Mouse (Mus musculus) cerebellum, adult 9-10 months (tissue): Measurements from ENCODE around the gene Cpvl.

Source experiments
- DNase-seq: peaks from one replicate; pipeline ENCODE4 v3.0.0; 2022

Cpvl gene

DNA sequence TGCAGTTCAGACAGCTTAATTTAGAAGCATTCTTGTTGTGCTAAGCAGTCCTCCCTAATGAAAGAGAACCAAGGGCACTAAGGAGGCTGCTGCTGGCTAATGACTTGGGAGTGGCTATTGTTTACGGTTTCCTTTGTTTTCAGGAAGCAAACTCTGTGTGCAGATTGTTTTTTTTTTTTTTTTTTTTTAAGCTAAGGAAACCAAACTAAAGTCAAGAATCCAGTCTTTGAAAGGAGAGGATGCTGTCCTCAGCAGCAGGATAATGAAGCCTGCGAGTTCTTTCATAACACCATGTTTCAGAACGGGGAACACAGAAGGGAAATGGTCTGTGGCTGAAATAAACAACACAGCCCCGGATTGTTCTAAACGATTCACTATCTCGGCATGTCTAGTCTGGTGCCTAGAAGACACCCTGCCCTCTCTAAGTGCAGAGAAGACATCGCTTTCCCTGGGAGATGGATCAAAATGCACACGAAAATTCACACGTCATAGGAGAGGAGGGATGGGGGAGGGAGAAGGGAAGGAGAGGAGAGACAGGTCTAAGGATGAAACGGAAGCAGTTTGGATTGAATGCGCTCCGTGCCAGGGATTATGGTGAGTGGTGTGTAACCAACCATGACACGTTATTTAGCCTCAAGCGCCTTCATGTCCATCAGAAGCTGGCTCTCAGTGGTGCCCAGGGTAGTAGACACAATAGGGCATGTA, 97.8 kb downstream of the Cpvl start:
- DNase-seq, result peak; percentile 18

DNA sequence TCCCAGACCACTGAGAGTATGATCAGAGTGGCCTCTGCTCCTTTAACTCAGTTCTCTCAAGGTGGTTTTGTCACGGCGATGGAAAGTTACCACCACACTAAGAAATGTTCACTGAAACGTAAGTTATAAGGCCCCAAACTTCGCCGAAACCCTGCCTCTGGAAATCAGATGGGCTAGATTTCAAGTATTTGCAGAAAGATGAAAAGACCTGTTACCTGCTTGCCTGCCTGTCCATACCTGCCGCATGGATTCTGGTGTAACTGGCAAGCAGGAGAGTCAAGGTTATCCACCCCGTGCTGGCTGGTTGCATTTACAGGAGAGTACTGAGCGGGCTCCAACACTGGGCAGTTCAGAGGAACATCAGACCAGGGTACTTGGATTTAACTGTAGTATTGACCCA, 98.9 kb downstream of the Cpvl start:
- no peak for DNase-seq

DNA sequence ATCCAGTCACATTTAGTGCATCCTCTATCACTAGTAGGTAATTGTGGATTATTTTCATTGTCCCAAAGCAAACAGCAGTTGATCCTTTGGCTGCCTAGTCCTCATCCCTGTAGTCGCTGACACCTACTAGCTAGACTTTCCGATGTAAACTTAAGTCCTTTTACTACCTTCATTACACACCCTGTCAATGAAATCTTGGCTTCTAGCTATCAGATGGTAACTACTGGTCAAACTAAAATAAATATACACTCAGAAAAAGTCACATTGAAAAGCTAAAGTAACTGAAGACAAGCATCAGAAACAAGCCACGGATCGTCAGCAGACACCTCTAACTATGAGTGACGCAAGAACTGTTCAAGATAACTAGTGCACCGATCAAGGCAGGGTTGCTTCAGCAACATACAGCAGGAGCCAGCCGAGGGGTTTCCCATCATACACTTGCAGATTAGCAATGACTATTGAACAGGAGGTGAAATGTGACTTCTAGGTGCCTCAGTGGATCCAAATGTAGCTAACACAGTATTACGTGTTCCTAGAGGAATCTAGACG, 103.5 kb downstream of the Cpvl start:
- no peak for DNase-seq

DNA sequence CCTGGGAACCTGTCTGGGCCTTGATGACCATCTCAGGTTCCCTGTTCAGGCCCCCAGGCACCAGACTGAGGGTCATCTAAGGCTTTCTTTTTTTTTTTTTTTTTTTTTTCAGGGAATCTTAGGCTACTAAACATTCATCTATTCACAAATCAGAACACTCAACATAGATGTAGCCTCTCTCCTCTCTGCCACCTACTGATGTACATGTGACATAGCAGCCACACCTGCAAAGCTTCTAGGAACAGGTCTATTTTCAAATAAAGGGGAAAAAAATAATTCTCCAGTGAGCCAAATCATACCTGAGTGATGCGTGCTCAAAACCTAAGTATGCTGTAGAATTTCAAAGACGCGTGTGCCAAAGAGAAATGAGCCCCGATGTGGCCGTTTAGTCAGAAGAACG, 106.6 kb downstream of the Cpvl start:
- no peak for DNase-seq

DNA sequence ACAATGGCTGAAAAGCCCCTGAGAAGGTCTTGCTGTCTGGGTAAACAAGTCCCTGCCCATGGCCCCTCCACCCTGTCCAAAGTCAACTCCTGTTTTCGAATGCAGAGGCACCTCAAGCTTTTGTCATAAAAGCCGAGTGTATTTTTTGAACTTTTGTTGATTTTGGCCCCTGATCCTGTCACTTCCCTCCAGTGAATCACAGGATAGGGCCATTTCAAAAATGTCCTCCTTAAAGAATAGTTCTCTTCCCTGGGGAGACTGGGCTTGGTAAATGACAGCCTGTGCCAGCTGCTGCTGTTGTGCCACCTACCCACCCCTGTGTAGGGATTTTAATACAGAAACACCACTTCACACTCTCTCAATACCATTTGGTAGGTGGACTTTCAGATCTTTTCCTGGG, 115.5 kb downstream of the Cpvl start:
- no peak for DNase-seq

DNA sequence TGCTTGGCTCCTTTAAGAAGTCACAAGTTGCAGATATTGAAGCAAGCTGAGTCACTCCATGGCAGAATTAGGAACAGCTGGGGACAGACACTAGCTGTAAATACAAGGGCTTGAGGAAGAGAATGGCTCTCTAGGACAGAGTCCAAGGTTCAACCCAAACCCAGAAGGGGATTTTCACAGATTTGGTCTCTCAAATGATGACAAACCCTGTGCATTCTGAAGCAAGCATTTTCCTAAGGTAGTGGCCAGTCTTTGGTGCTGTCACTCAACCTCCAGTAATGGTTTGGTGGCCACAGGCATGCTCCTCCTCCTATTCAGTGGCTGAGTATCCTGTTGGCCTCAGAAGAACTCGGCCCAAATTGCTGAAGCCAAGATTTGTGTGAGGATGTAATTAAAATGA, 119.4 kb downstream of the Cpvl start:
- no peak for DNase-seq

DNA sequence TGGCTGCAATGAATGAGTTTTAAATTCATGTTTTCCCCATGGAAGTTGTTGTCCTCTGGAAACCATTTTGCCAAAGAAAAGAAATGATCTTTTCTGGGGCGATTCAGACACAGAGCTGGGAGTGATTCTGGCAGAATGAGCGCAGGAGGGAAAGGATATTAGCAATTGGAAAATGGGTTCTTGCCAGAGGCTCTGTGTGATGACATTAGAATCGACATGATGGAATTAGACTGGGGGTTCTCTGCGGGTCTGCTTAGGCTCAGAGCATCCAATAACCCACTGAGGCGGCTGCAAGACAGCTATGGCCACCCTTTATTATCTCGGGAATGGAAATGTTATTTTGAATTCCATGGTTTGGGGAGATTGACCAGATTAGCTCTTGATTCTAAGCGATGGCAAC, 120.6 kb downstream of the Cpvl start:
- no peak for DNase-seq

DNA sequence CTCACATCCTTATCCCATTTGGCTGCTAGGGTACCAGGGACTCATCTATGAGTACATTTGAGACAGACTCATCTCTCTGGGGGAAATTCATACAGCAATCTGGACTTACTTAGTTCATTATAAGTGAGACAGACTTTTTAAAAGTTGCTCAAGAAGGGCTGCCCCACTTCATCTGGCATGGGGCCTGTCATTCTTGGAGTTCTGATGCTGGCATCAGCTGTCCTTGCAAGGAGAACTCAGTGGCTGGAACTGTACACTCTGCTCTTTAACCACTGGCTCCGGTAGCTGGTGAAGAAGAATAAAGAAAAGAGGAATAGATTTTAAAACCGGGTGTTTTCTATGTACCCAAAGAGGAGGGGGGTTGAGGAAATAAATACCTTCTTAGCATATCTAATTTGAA, 121.7 kb downstream of the Cpvl start:
- no peak for DNase-seq

DNA sequence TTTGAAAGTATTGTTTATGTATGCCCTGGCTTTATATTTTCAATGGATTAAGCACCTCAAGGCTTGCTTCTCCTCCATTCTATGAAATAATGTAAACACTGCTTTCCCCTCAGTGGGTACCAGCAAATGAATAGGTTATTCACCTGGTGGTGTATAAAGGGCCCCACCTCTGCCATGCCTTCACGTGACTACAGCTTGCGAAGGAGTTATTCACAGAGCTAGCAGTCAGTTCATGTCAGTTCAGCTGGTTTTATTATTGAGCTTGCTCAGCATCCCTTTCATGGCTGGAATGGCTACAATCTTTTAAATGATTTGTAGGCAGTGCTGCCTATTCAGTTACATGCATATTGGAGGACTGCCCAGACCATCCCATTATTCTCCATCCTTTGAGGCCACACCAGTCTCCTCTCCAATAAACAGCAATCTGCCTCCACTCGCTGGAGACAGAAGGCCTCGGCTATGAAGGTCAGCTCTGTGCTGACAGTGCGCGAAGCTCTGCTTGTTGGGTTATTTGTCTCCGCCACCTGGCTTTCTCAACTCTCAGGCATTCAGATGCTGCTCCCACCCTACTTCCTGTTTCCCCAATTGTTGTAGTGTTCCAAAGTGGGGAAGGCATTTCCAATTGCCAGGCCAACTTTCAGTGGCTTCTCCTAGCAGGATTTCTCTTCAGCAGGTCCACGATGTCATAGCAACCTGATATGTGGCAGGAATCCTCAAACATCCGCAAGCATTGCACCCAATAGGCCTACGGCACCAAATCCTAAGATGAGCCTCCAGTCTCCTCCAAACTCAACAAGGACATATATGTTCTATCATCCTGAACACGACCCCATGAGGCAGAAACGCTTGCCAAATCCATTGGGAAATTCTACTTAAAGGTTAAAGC, 123.3 kb downstream of the Cpvl start:
- DNase-seq, result no peak

DNA sequence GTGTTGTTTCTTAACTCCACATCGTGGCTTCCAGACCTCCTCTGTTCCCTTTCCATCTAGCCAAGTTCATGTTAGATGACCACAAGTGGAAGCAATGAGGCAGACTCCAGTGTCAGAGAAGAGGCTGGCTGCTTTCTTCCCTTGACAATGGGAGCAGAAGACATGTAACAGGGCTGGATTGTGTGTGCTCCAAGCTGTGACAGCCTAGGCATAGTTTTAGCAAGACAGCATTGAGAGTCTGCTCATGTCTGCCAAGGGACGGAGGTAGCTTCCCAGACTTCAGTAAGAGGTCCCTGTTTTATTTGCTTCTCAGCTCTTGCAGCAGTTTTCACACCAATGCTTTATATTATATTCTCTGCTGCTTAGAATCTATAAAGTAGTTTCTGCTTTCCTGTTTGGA, 124.2 kb downstream of the Cpvl start:
- DNase-seq, result no peak

DNA sequence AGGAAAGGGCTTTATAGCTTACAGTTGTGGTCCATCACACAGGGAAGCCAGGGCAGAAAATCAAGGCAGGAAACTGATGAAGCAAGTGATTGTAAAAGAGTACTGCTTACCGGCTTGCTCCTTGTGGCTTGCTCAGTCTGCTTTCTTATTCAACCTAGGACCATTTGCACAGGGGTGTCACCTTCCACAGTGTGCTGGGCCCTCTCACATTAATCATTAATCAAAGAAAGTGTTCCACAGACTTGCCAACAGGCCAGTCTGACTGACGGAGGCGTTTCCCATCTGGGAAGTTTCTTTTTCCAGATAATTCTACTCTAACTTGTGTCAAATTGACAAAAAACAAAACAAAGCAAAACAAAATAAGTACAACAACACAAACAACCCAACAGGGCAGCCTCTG, 124.9 kb downstream of the Cpvl start:
- DNase-seq, result no peak

DNA sequence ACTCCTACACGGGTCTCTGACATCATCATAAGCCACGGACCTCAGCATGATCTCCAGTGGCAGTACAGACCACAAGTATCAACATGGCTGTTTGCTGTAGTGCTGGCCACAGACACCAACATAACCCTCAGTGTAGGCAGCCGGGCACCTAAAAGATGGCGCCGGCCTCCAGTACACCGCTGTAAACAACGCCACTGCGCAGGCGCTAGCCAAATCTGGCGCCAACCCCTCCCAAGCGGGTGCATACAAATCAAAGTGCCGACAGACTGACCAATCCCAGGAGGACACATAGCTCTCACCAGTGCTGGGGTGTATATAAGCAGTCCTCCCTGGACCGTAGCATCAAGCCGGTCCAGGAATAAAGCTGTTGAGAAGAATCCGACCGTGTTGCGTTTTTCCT, 133.8 kb downstream of the Cpvl start:
- no peak for DNase-seq

DNA sequence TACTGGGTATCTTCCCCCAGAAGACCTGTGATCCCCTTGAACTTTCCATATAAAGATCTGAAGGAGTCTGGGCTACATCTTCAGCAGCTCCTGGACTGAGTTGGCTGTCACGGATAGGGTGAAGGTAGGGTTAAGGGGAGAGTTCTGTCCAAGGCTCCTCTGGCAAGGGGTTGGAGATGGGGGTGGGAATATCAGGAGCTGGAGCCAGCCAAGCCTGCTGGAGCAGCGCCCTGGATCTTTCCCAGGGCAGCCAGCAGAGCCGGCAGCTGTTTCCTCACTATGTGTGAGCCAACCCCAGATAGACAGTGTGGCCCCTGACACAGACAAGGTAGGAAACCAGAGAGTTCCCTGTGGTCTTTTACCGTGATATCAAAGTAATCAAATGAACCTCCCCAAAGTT, 153.3 kb downstream of the Cpvl start:
- no peak for DNase-seq
